Mouse (Mus musculus) myocyte (in vitro differentiated cells): ENCODE data around the gene Cab39l.

Experiments
- CEBPB ChIP-seq: IDR thresholded peaks from 2 replicates; pipeline ENCODE4 v1.6.1; 2011; ENCODE audit warnings: mild to moderate bottlenecking, moderate library complexity; ENCODE audit not compliant: poor library complexity, insufficient read depth, severe bottlenecking
- E2F4 ChIP-seq: IDR thresholded peaks from one replicate; pipeline ENCODE4 v1.6.1; 2011; ENCODE audit warnings: mild to moderate bottlenecking, control low read depth, moderate library complexity; ENCODE audit not compliant: insufficient read depth
- MAX ChIP-seq: IDR thresholded peaks from one replicate; pipeline ENCODE4 v1.6.1; 2011; ENCODE audit warnings: low read depth, mild to moderate bottlenecking, control low read depth
- POLR2A ChIP-seq: IDR thresholded peaks from one replicate; pipeline ENCODE4 v1.6.1; 2011; ENCODE audit warnings: low read depth, mild to moderate bottlenecking, control low read depth, moderate library complexity; ENCODE audit not compliant: insufficient read length
- POLR2AphosphoS2 ChIP-seq: IDR thresholded peaks from one replicate; pipeline ENCODE4 v1.6.1; 2011; ENCODE audit warnings: low read depth, control low read depth; ENCODE audit not compliant: insufficient read length
- REST ChIP-seq: IDR thresholded peaks from one replicate; pipeline ENCODE4 v1.6.1; 2011; ENCODE audit warnings: mild to moderate bottlenecking, control low read depth, moderate library complexity; ENCODE audit not compliant: insufficient read depth, insufficient read length
- SRF ChIP-seq: IDR thresholded peaks from one replicate; pipeline ENCODE4 v1.6.1; 2011; ENCODE audit warnings: low read depth; ENCODE audit not compliant: control insufficient read depth, insufficient read length
- USF1 ChIP-seq: IDR thresholded peaks from one replicate; pipeline ENCODE4 v1.6.1; 2011; ENCODE audit warnings: low read depth, mild to moderate bottlenecking, control low read depth, moderate library complexity

DNA sequence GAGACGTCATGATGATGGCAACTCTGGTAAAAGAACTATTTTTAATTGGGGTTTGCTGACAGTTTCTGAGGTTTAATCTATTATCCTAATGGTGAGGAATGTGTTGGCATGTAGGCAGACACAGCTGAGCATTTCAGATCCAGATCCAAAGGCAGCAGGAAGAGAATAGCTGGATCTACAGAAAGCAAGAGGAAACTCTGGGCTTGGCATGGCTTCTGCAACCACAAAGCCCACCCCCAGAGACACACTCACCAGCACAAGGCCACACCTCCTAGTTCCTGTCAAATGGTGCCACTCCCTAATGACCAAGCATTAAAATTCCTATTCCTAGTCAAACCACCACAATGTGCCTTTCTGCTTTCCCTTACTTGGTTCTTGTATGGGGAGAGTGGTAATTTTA lies 30.0 kb downstream of the Cab39l start:
- TF ChIP-seq POLR2A (no peak), SRF (no peak), MAX (no peak), USF1 (no peak), E2F4 (no peak), POLR2AphosphoS2 (no peak), CEBPB (no peak), REST (no peak)
